Mouse (Mus musculus) CH12.LX (cell line): ENCODE measurements around the gene Ddx47. TPM values are rescaled to one million over a fixed set of nuclear protein-coding genes. Genes with fewer than 3 reads are reported as not detected.

Experiments used
- DNase-seq: peaks from one replicate; pipeline ENCODE4 v3.0.0-alpha.2; 2013; ENCODE audit errors: extremely low read depth
- H3K27ac ChIP-seq: 2 replicates; pipeline ENCODE4 v1.5.1; 2012; ENCODE audit warnings: low read depth, mild to moderate bottlenecking, control low read depth, moderate library complexity; ENCODE audit not compliant: insufficient read depth
- H3K27me3 ChIP-seq: replicated peaks from 2 replicates; pipeline ENCODE3; 2012; ENCODE audit warnings: inconsistent platforms
- H3K36me3 ChIP-seq, 2 experiments: replicated peaks in 1 of 2; 2 replicates each; pipeline versions ENCODE3 to v1.6.1; 2012; ENCODE audit warnings: inconsistent platforms in 1 of 2, low read length in 1 of 2, mild to moderate bottlenecking in 1 of 2, mixed read lengths in 1 of 2, moderate library complexity in 1 of 2; ENCODE audit not compliant: control insufficient read depth in 1 of 2, insufficient read depth in 1 of 2
- H3K4me1 ChIP-seq, 2 experiments: 2 replicates each; pipeline ENCODE4 v1.6.1; 2012; ENCODE audit warnings: inconsistent platforms in 1 of 2, moderate library complexity in 1 of 2; ENCODE audit not compliant: insufficient read depth in 2 of 2, control insufficient read depth in 1 of 2
- H3K4me2 ChIP-seq: 2 replicates; pipeline ENCODE4 v1.6.1; 2012; ENCODE audit warnings: low read depth, mild to moderate bottlenecking, control low read depth; ENCODE audit not compliant: poor library complexity, insufficient read depth, severe bottlenecking
- H3K4me3 ChIP-seq, 3 experiments: fragments of 150-350 bp in 1 of 3; sonication (generic) in 1 of 3; replicated peaks in 1 of 3; 2 replicates each; pipeline versions ENCODE3 to v1.5.1; 2011 to 2012; ENCODE audit warnings: low read depth in 2 of 3, low read length in 2 of 3, mild to moderate bottlenecking in 2 of 3, moderate library complexity in 2 of 3, control low read depth in 1 of 3, improper control_type of control experiment in 1 of 3, inconsistent platforms in 1 of 3, mixed read lengths in 1 of 3; ENCODE audit not compliant: poor library complexity in 1 of 3
- H3K79me2 ChIP-seq: replicated peaks from 2 replicates; pipeline ENCODE4 v1.6.1; 2012; ENCODE audit warnings: mild to moderate bottlenecking, moderate library complexity; ENCODE audit not compliant: control insufficient read depth, poor library complexity, insufficient read depth, severe bottlenecking; ENCODE audit errors: extremely low read depth
- H3K9ac ChIP-seq: 2 replicates; pipeline ENCODE4 v1.6.1; 2012; ENCODE audit warnings: low read depth, mild to moderate bottlenecking, control low read depth, moderate library complexity; ENCODE audit not compliant: insufficient read depth
- H3K9me3 ChIP-seq: replicated peaks from 2 replicates; pipeline ENCODE3; 2012; ENCODE audit warnings: low read length, inconsistent platforms, mixed read lengths
- CHD1 ChIP-seq: IDR thresholded peaks from 2 replicates; pipeline ENCODE4 v1.6.1; 2012; ENCODE audit warnings: low read depth, low read length, improper control_type of control experiment, inconsistent platforms
- CHD2 ChIP-seq: IDR thresholded peaks from 2 replicates; pipeline ENCODE4 v1.6.1; 2011; ENCODE audit warnings: low read length, improper control_type of control experiment
- E2F4 ChIP-seq: IDR thresholded peaks from 2 replicates; pipeline ENCODE4 v1.6.1; 2011; ENCODE audit warnings: low read depth, low read length, improper control_type of control experiment; ENCODE audit not compliant: insufficient replicate concordance
- ELF1 ChIP-seq: IDR thresholded peaks from 2 replicates; pipeline ENCODE4 v1.6.1; 2014; ENCODE audit warnings: low read depth, mild to moderate bottlenecking, inconsistent platforms, low read length, improper control_type of control experiment
- EP300 ChIP-seq: IDR thresholded peaks from 2 replicates; pipeline ENCODE4 v1.6.1; 2011; ENCODE audit warnings: low read length, improper control_type of control experiment
- HCFC1 ChIP-seq: IDR thresholded peaks from 2 replicates; pipeline ENCODE4 v1.6.1; 2012; ENCODE audit warnings: low read depth, mild to moderate bottlenecking, inconsistent platforms, low read length, improper control_type of control experiment
- IRF4 ChIP-seq: IDR thresholded peaks from 2 replicates; pipeline ENCODE4 v1.6.1; 2014; ENCODE audit warnings: low read depth, mild to moderate bottlenecking, inconsistent platforms, low read length, improper control_type of control experiment
- MAX ChIP-seq: IDR thresholded peaks from 2 replicates; pipeline ENCODE4 v1.6.1; 2011; ENCODE audit warnings: low read length, improper control_type of control experiment
- MXI1 ChIP-seq: IDR thresholded peaks from 2 replicates; pipeline ENCODE4 v1.6.1; 2011; ENCODE audit warnings: mild to moderate bottlenecking, low read depth, low read length, improper control_type of control experiment
- NELFE ChIP-seq: IDR thresholded peaks from 2 replicates; pipeline ENCODE4 v1.6.1; 2011; ENCODE audit warnings: low read depth, low read length, improper control_type of control experiment
- NRF1 ChIP-seq: IDR thresholded peaks from 2 replicates; pipeline ENCODE4 v1.6.1; 2014; ENCODE audit warnings: low read depth, mild to moderate bottlenecking, inconsistent platforms, low read length, improper control_type of control experiment, moderate library complexity
- PAX5 ChIP-seq: IDR thresholded peaks from 2 replicates; pipeline ENCODE4 v1.6.1; 2012; ENCODE audit warnings: low read length, inconsistent platforms, mixed read lengths
- POLR2A ChIP-seq: IDR thresholded peaks from 2 replicates; pipeline ENCODE4 v1.6.1; 2011; ENCODE audit warnings: low read depth, mild to moderate bottlenecking, improper control_type of control experiment, low read length
- POLR2AphosphoS2 ChIP-seq: IDR thresholded peaks from 2 replicates; pipeline ENCODE4 v1.6.1; 2011; ENCODE audit warnings: low read depth, low read length, improper control_type of control experiment
- RAD21 ChIP-seq: IDR thresholded peaks from 2 replicates; pipeline ENCODE4 v1.6.1; 2011; ENCODE audit warnings: low read depth, mild to moderate bottlenecking, low read length, improper control_type of control experiment, moderate library complexity
- RCOR1 ChIP-seq: conservative IDR thresholded peaks from 2 replicates; pipeline ENCODE4 v1.6.1; 2012; ENCODE audit warnings: low read depth, mild to moderate bottlenecking, inconsistent platforms, low read length, improper control_type of control experiment
- SIN3A ChIP-seq: IDR thresholded peaks from 2 replicates; pipeline ENCODE4 v1.6.1; 2012; ENCODE audit warnings: low read length, improper control_type of control experiment, inconsistent platforms
- SMC3 ChIP-seq: IDR thresholded peaks from 2 replicates; pipeline ENCODE4 v1.6.1; 2011; ENCODE audit warnings: low read depth, low read length, improper control_type of control experiment
- TCF12 ChIP-seq: IDR thresholded peaks from 2 replicates; pipeline ENCODE4 v1.6.1; 2014; ENCODE audit warnings: low read depth, mild to moderate bottlenecking, inconsistent platforms, low read length, improper control_type of control experiment
- ZMIZ1 ChIP-seq: IDR thresholded peaks from 2 replicates; pipeline ENCODE4 v1.6.1; 2012; ENCODE audit warnings: low read depth, mild to moderate bottlenecking, inconsistent platforms, low read length, improper control_type of control experiment
- dilution Hi-C: fragments of 300-500 bp; cut with MboI; formaldehyde crosslinking; loops from 2 replicates; pipeline ENCODE4 v1.14.3; 2020; ENCODE audit warnings: low sequenced_read_pairs; ENCODE audit not compliant: extremely low pct_unique_long_range_greater_than_20kb, extremely low pct_ligation_motif_present
- in situ Hi-C: fragments of 300-500 bp; cut with MboI; formaldehyde crosslinking; loops from 3 replicates; pipeline ENCODE4 v1.14.3; 2019; ENCODE audit warnings: low sequenced_read_pairs, low pct_ligation_motif_present, low pct_unique_long_range_greater_than_20kb, mixed read lengths
- polyA plus RNA-seq: library from polyadenylated mRNA; unstranded; fragments of >175 nt; gene quantifications from 2 replicates; pipeline ENCODE4 v1.2.1, GENCODE M21; 2012; ENCODE audit warnings: low read depth; ENCODE audit not compliant: insufficient read length
- total RNA-seq, 2 experiments: library from RNA; depleted of rRNA; stranded (reverse); fragments of 300-350 nt in 1 of 2; fragments of >200 nt in 1 of 2; gene quantifications; 2 replicates each; pipeline ENCODE4 v1.2.3; 2012 to 2014

The Ddx47 gene
- total and polyA plus RNA-seq, 3 experiments: 61.4 to 110 (median 82.6) TPM

- H3K4me2 ChIP-seq: no peak overlapping the region
- no peaks in the 10 kb centered on the region for H3K79me2 ChIP-seq
- TF ChIP-seq IRF4: no peak
- no peak for TF ChIP-seq NRF1
- no peak for TF ChIP-seq E2F4
- no peak for TF ChIP-seq MXI1
- TF ChIP-seq POLR2AphosphoS2: no peak
- no peak for TF ChIP-seq SIN3A
- TF ChIP-seq EP300: no peak
- no peak for TF ChIP-seq TCF12
- no peak for TF ChIP-seq SMC3
- TF ChIP-seq CHD2: no peak
- TF ChIP-seq ZMIZ1: no peak
- no peak for TF ChIP-seq CHD1
- no peak for TF ChIP-seq PAX5
- TF ChIP-seq RAD21: no peak
- TF ChIP-seq RCOR1: no peak
- no peak for TF ChIP-seq ELF1
- no peak for TF ChIP-seq MAX
- H3K4me3 ChIP-seq: no peak overlapping the region
- peaks cover 6% of the 10 kb centered on the region for H3K27me3 ChIP-seq
- H3K36me3 ChIP-seq: no peaks in the 10 kb centered on the region
- dilution Hi-C loops (no loop called here), in situ Hi-C loops (no loop called here)
- H3K4me1 ChIP-seq: no peaks in the 10 kb centered on the region
- no peak overlapping the region for H3K27ac ChIP-seq
- DNase-seq: no peak
- H3K9ac ChIP-seq: no peak overlapping the region
- H3K9me3 ChIP-seq: no peaks in the 10 kb centered on the region
Observed at GRCm38 (mm10) chr6:135055882-135056281, 44.5 kb downstream of the Ddx47 start.

DNA sequence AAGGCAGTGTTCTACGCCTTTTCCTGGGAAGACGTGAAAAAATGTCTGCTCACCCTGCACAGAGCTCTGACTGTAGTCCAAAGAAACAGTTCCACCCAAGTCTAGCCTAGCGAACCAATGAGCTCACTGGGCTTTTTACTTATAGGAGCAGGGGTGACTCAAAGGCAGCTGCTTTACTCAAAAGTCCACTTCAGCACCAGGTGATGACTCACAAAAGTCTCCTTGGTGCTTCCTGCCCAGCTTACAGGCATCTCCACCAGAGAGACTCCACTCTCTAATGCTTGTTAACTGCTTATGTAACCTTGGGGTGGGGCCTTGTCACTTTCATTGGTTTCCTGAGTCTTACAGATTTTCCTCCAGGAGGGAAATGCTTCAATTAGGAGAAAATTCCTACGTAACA lies 49.3 kb downstream of the Ddx47 start:
- Histone ChIP-seq H3K36me3 (no peaks in the 10 kb centered on the region), H3K27me3 (peaks cover 5% of the 10 kb centered on the region), H3K79me2 (no peaks in the 10 kb centered on the region), H3K9ac (no peak overlapping the region), H3K9me3 (no peaks in the 10 kb centered on the region), H3K4me2 (no peak overlapping the region), H3K4me1 (peaks cover 0 to 10% of the 10 kb centered on the region in 2 experiments; a peak in 2 of 4 replicates), H3K27ac (no peak overlapping the region), H3K4me3 (no peak overlapping the region)
- dilution Hi-C loops (no loop called here), in situ Hi-C loops (no loop called here)
- TF ChIP-seq NELFE (no peak), HCFC1 (no peak), POLR2A (no peak)
- DNase-seq: no peak
